Mouse (Mus musculus) adrenal gland, adult 8-10 months (tissue): Measurements from ENCODE around the gene Slc15a4. TPM values are rescaled to one million over a fixed set of nuclear protein-coding genes. Genes with fewer than 3 reads are reported as not detected.

Source experiments
- total RNA-seq, 4 experiments: library from RNA; stranded (reverse); gene quantifications; 2 replicates each; pipeline ENCODE4 v1.2.4; 2022

Gene Slc15a4
- total RNA-seq, 4 experiments from 2014 or later, result 16.9 to 20.0 (median 19.1) TPM

Other genes with a start within 250 kb of the Slc15a4 start
- gene Glt1d1, start 635 bp downstream of the Slc15a4 start, total RNA-seq, result 1 to 10 TPM in 1 of 4 experiments, under 1 TPM in 3; 0.46 to 3.1 (median 0.55) TPM